Mouse (Mus musculus) heart, embryonic 13.5 days (tissue): ENCODE data around the gene 4930426L09Rik. TPM values are rescaled to one million over a fixed set of nuclear protein-coding genes. Genes with fewer than 3 reads are reported as not detected.

Experiments used
- ATAC-seq: fragments of 200-750 bp; cut with Nextera tagmentation; 2 replicates; pipeline ENCODE4 v1.8.0; 2017; ENCODE audit warnings: moderate TSS enrichment; ENCODE audit not compliant: insufficient number of reproducible peaks, low FRiP score, low TSS enrichment; ENCODE audit errors: extremely low read depth
- H3K27ac ChIP-seq: fragments of 300-500 bp; sonication (generic); replicated peaks from 2 replicates; pipeline ENCODE4 v1.5.1; 2015; ENCODE audit warnings: moderate library complexity, mild to moderate bottlenecking, inconsistent platforms
- H3K27me3 ChIP-seq: fragments of 300-500 bp; sonication (generic); replicated peaks from 2 replicates; pipeline ENCODE4 v1.6.1; 2015; ENCODE audit warnings: mild to moderate bottlenecking, inconsistent platforms
- H3K36me3 ChIP-seq: fragments of 300-500 bp; sonication (generic); 2 replicates; pipeline ENCODE4 v1.6.1; 2015; ENCODE audit warnings: mild to moderate bottlenecking, inconsistent platforms
- H3K4me1 ChIP-seq: fragments of 300-500 bp; sonication (generic); 2 replicates; pipeline ENCODE4 v1.6.1; 2015; ENCODE audit warnings: inconsistent platforms
- H3K4me2 ChIP-seq: fragments of 300-500 bp; sonication (generic); 2 replicates; pipeline ENCODE4 v1.6.1; 2015; ENCODE audit warnings: inconsistent platforms, mild to moderate bottlenecking, moderate library complexity
- H3K4me3 ChIP-seq: fragments of 300-500 bp; sonication (generic); 2 replicates; pipeline ENCODE4 v1.5.1; 2015; ENCODE audit warnings: moderate library complexity, mild to moderate bottlenecking, inconsistent platforms
- H3K9ac ChIP-seq: fragments of 300-500 bp; sonication (generic); 2 replicates; pipeline ENCODE4 v1.6.1; 2015; ENCODE audit warnings: inconsistent platforms, mild to moderate bottlenecking, moderate library complexity
- H3K9me3 ChIP-seq: fragments of 300-500 bp; sonication (generic); 2 replicates; pipeline ENCODE4 v1.6.1; 2016; ENCODE audit warnings: inconsistent platforms
- WGBS: fragments of 180-500 bp; shearing (Covaris S2); methylation state at CpG from one replicate; pipeline ENCODE4 v1.1.7; 2015; ENCODE audit warnings: mixed read lengths; 5-methylcytosine and 5-hydroxymethylcytosine counted together
- polyA plus RNA-seq: library from polyadenylated mRNA; unstranded; fragments of >200 nt; fragmentation: Nextera tagmentation; extraction: Ambion mirVana; gene quantifications from 2 replicates; pipeline ENCODE4 v1.2.1, GENCODE M21; 2015

Gene 4930426L09Rik
- polyA plus RNA-seq, 1 experiment from 2014 or later, result 0.29 TPM

DNA sequence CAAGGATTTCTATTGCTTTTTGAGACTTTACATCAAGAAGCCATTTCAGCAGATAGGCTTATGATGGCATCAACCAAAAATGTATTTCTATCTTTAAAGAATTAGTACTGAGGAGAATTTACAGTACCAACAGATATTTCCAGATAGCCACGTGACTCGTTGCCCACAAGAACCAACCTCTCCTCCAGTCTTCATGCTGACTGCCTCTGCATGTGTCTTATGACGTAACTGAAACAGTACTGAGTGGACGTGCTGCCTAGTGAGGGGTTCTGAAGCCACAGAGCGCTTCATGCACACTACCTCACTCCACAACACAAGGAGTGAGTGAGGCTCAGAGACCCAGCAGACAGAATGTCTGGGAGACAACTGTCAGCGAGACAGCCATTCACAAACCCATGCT, 39.1 kb upstream of the 4930426L09Rik start:
- WGBS, result 86% methylated on average over 6 of the region's 6 CpGs
- Histone ChIP-seq H3K9ac (no peak overlapping the region), H3K9me3 (no peaks in the 10 kb centered on the region), H3K36me3 (no peaks in the 10 kb centered on the region), H3K4me1 (peaks cover 55% of the 10 kb centered on the region), H3K27ac (no peak overlapping the region), H3K27me3 (no peaks in the 10 kb centered on the region), H3K4me2 (no peak overlapping the region), H3K4me3 (no peak overlapping the region)
- ATAC-seq, result no peak

- H3K9me3 ChIP-seq, result no peaks in the 10 kb centered on the region
- no peak overlapping the region for H3K4me2 ChIP-seq
- no peak overlapping the region for H3K9ac ChIP-seq
- ATAC-seq, result no peak
- H3K27ac ChIP-seq, result no peak overlapping the region
- peaks cover 55% of the 10 kb centered on the region for H3K4me1 ChIP-seq
- WGBS, result 86% methylated on average over 5 of the region's 5 CpGs
- no peaks in the 10 kb centered on the region for H3K36me3 ChIP-seq
- H3K4me3 ChIP-seq, result no peak overlapping the region
- no peaks in the 10 kb centered on the region for H3K27me3 ChIP-seq
Measured at GRCm38 (mm10) chr2:18959558-18959957, 38.6 kb upstream of the 4930426L09Rik start.

GRCm38 (mm10) chr2:18960376-18960973, 37.7 kb upstream of the 4930426L09Rik start:
- Histone ChIP-seq H3K27me3 (no peaks in the 10 kb centered on the region), H3K27ac (peak overlapping the region; percentile 24; the same call in 1 of the 2 replicates), H3K9me3 (no peaks in the 10 kb centered on the region), H3K4me3 (no peak overlapping the region), H3K4me2 (peak overlapping the region; percentile 26; the same call in 1 of the 2 replicates), H3K4me1 (peaks cover 48% of the 10 kb centered on the region), H3K36me3 (no peaks in the 10 kb centered on the region), H3K9ac (no peak overlapping the region)
- WGBS, result 48% methylated on average over 7 of the region's 7 CpGs
- ATAC-seq, result no peak

DNA sequence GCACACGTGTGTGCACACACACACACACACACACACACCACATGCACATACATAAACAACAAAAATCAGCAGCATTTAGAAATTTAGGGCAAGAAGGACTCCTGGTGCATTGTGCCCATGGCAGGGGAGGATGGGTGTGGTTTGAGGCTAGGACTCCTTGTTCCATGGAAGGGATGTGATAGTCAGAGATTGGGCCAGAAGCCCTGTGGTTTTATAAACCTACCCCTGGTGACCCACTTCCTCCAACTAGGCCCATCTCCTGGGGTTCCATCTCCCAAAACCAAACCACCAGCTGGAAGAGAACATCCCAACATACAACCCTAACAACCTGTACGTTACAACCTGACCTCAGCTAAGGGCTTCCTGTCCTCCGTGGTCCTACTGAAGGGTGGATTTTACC, 35.6 kb upstream of the 4930426L09Rik start:
- Histone ChIP-seq H3K9ac (no peak overlapping the region), H3K27ac (no peak overlapping the region), H3K4me3 (no peak overlapping the region), H3K36me3 (no peaks in the 10 kb centered on the region), H3K4me1 (peaks cover 29% of the 10 kb centered on the region), H3K4me2 (no peak overlapping the region), H3K27me3 (no peaks in the 10 kb centered on the region), H3K9me3 (no peaks in the 10 kb centered on the region)
- no peak for ATAC-seq
- 81% methylated on average over 3 of the region's 3 CpGs for WGBS

GRCm38 (mm10) chr2:18963286-18964040, 34.7 kb upstream of the 4930426L09Rik start:
- ATAC-seq, result no peak
- H3K27ac ChIP-seq, result no peak overlapping the region
- H3K9ac ChIP-seq, result no peak overlapping the region
- no peaks in the 10 kb centered on the region for H3K36me3 ChIP-seq
- 82% methylated on average over 13 of the region's 13 CpGs for whole genome bisulfite sequencing
- H3K4me1 ChIP-seq, result peaks cover 22% of the 10 kb centered on the region
- H3K4me3 ChIP-seq, result no peak overlapping the region
- no peaks in the 10 kb centered on the region for H3K27me3 ChIP-seq
- H3K4me2 ChIP-seq, result no peak overlapping the region
- no peaks in the 10 kb centered on the region for H3K9me3 ChIP-seq

GRCm38 (mm10) chr2:18965108-18965507, 33.0 kb upstream of the 4930426L09Rik start:
- no peak overlapping the region for H3K27ac ChIP-seq
- peaks cover 32% of the 10 kb centered on the region for H3K4me1 ChIP-seq
- H3K27me3 ChIP-seq, result no peaks in the 10 kb centered on the region
- H3K9ac ChIP-seq, result no peak overlapping the region
- ATAC-seq, result no peak
- H3K9me3 ChIP-seq, result no peaks in the 10 kb centered on the region
- no peaks in the 10 kb centered on the region for H3K36me3 ChIP-seq
- H3K4me2 ChIP-seq, result no peak overlapping the region
- H3K4me3 ChIP-seq, result no peak overlapping the region
- 69% methylated on average over 3 of the region's 3 CpGs for WGBS

GRCm38 (mm10) chr2:18965950-18966349, 32.2 kb upstream of the 4930426L09Rik start:
- no peak overlapping the region for H3K9ac ChIP-seq
- no peaks in the 10 kb centered on the region for H3K9me3 ChIP-seq
- ATAC-seq, result no peak
- H3K4me2 ChIP-seq, result no peak overlapping the region
- no peak overlapping the region for H3K27ac ChIP-seq
- peaks cover 27% of the 10 kb centered on the region for H3K4me1 ChIP-seq
- WGBS, result 83% methylated on average over 2 of the region's 2 CpGs
- no peaks in the 10 kb centered on the region for H3K27me3 ChIP-seq
- H3K36me3 ChIP-seq, result no peaks in the 10 kb centered on the region
- no peak overlapping the region for H3K4me3 ChIP-seq

DNA sequence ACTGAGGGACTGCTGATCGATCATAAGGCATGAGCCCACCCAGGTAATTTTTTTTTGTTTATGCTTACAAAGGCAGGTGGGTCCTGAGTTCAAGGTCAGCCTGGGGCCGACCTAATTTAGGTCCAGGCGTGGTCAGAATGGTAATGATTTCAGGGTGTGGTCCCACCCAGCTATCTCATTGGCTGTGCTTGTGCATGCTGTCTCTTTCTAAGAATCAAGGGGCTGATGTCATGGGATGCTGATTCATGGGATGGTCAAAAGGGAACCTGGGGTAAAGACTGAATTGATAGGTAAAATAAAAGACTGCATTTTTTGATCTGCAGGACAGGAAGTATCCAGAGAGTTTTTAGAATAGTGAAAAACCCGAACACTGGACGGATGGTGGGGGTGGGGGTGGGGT, 31.6 kb upstream of the 4930426L09Rik start:
- H3K9me3 ChIP-seq, result no peaks in the 10 kb centered on the region
- no peak overlapping the region for H3K27ac ChIP-seq
- H3K27me3 ChIP-seq, result no peaks in the 10 kb centered on the region
- no peak overlapping the region for H3K4me2 ChIP-seq
- ATAC-seq, result no peak
- H3K4me3 ChIP-seq, result no peak overlapping the region
- peaks cover 24% of the 10 kb centered on the region for H3K4me1 ChIP-seq
- H3K36me3 ChIP-seq, result no peaks in the 10 kb centered on the region
- WGBS, result 90% methylated on average over 5 of the region's 5 CpGs
- H3K9ac ChIP-seq, result no peak overlapping the region

DNA sequence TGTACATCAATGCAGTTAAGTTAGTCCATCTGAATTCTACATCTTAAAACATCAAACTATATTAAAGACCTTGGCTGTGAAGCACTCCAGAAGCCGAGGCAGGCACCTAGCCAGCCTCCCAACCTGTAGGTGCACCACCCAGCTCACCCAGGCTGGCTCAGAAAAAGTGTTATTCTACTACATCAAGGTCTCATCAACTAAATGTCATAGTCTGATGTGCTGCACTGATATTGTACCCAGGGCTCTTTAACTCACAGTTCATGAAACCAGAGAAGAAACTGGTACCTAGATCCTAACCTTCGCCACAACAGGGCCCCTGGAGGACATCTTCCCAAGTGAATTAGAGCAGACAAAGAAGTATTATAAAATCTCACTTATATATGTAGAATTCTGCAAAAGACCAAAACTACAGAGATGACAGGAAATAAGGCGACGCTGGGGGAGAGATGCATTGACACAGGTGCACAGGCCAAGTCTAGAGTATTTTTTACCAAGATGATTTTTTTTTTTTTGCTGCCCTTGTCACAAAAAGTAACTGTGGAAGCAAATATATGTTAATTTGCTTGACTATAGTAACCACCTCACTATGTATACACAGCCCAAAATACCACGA, 30.6 kb upstream of the 4930426L09Rik start:
- Histone ChIP-seq H3K4me3 (no peak overlapping the region), H3K27me3 (no peaks in the 10 kb centered on the region), H3K4me2 (no peak overlapping the region), H3K9me3 (no peaks in the 10 kb centered on the region), H3K36me3 (no peaks in the 10 kb centered on the region), H3K4me1 (peaks cover 26% of the 10 kb centered on the region), H3K9ac (no peak overlapping the region), H3K27ac (no peak overlapping the region)
- ATAC-seq, result no peak
- WGBS, result 92% methylated on average over 5 of the region's 5 CpGs

GRCm38 (mm10) chr2:18969066-18969681, 29.0 kb upstream of the 4930426L09Rik start:
- no peak; the same call in 1 of the 2 replicates for ATAC-seq
- H3K4me2 ChIP-seq, result no peak overlapping the region
- H3K36me3 ChIP-seq, result peaks cover 9% of the 10 kb centered on the region
- H3K4me1 ChIP-seq, result peaks cover 26% of the 10 kb centered on the region
- no peaks in the 10 kb centered on the region for H3K27me3 ChIP-seq
- no peak overlapping the region for H3K9ac ChIP-seq
- no peak overlapping the region for H3K4me3 ChIP-seq
- no peak overlapping the region for H3K27ac ChIP-seq
- peaks cover 8% of the 10 kb centered on the region; the same call in 1 of the 2 replicates for H3K9me3 ChIP-seq
- 50% methylated on average over 5 of the region's 5 CpGs for WGBS

- Histone ChIP-seq H3K27me3 (no peaks in the 10 kb centered on the region), H3K36me3 (peaks cover 9% of the 10 kb centered on the region), H3K27ac (no peak overlapping the region), H3K4me2 (no peak overlapping the region), H3K9ac (no peak overlapping the region), H3K4me3 (no peak overlapping the region), H3K9me3 (peaks cover 8% of the 10 kb centered on the region; the same call in 1 of the 2 replicates), H3K4me1 (peaks cover 33% of the 10 kb centered on the region)
- ATAC-seq, result no peak
- WGBS, result 68% methylated on average over 2 of the region's 2 CpGs
Measured at GRCm38 (mm10) chr2:18970461-18970860, 27.7 kb upstream of the 4930426L09Rik start.
